Mouse (Mus musculus) embryo, embryonic 10 days (tissue): ENCODE results near the gene Mrpl38.
A peak's percentile ranks its signal among the peaks of the same experiment; 100 is the strongest.
"Not testable (repeated sequence)": the region's sequence is repeated elsewhere in the genome, so short reads cannot be mapped to it uniquely, and the experiment has no call there.

Experiments
- DNase-seq: peaks from one replicate; pipeline ENCODE4 v3.0.0-alpha.2; 2015; ENCODE audit warnings: low spot score

The Mrpl38 gene

GRCm38 (mm10) chr11:116145481-116146293, 7.0 kb upstream of the Mrpl38 start:
- DNase-seq = no peak

- DNase-seq = no peak
Measured at GRCm38 (mm10) chr11:116143468-116143867, 4.8 kb upstream of the Mrpl38 start.

GRCm38 (mm10) chr11:116142211-116142991, 3.7 kb upstream of the Mrpl38 start:
- no peak for DNase-seq

- DNase-seq = no peak
Measured at GRCm38 (mm10) chr11:116138096-116138467, 586 bp downstream of the Mrpl38 start.

- DNase-seq = no peak
Measured at GRCm38 (mm10) chr11:116134171-116134570, 4.5 kb downstream of the Mrpl38 start.

- no peak for DNase-seq
Measured at GRCm38 (mm10) chr11:116133497-116133896, 5.2 kb downstream of the Mrpl38 start.

GRCm38 (mm10) chr11:116132366-116133333, 6.0 kb downstream of the Mrpl38 start:
- DNase-seq = no peak

- DNase-seq = no peak
Measured at GRCm38 (mm10) chr11:116131349-116132170, 7.1 kb downstream of the Mrpl38 start.

GRCm38 (mm10) chr11:116130488-116131205, 8.0 kb downstream of the Mrpl38 start, which contains the start of gene Trim65:
TSS of gene Trim65 (minus strand) at chr11:116131128.
- DNase-seq = peak; percentile 94

GRCm38 (mm10) chr11:116129993-116130487, 8.6 kb downstream of the Mrpl38 start:
- peak; percentile 44 for DNase-seq

GRCm38 (mm10) chr11:116129091-116129790, 9.4 kb downstream of the Mrpl38 start:
- no peak for DNase-seq

GRCm38 (mm10) chr11:116127986-116128385, 10.7 kb downstream of the Mrpl38 start:
- DNase-seq = no peak

GRCm38 (mm10) chr11:116127156-116127980, 11.3 kb downstream of the Mrpl38 start, which contains the start of gene Trim47:
TSS of gene Trim47 (minus strand) at chr11:116127210.
- peak; percentile 80 for DNase-seq

- no peak for DNase-seq
Measured at GRCm38 (mm10) chr11:116126261-116126660, 12.4 kb downstream of the Mrpl38 start.

- not testable (repeated sequence) for DNase-seq
Measured at GRCm38 (mm10) chr11:116121731-116122245, 16.9 kb downstream of the Mrpl38 start.

- DNase-seq = no peak
Measured at GRCm38 (mm10) chr11:116117819-116118218, 20.8 kb downstream of the Mrpl38 start.

- no peak for DNase-seq
Measured at GRCm38 (mm10) chr11:116117241-116117640, 21.4 kb downstream of the Mrpl38 start.

- no peak for DNase-seq
Measured at GRCm38 (mm10) chr11:116111611-116112203, 27.0 kb downstream of the Mrpl38 start.
